Mouse (Mus musculus): ENCODE measurements at regions not wholly inside any gene's neighbourhood (a gene's known extent, or its start where the extent isn't known, plus 50 kb on each side); places are given as distances from the start of the nearest gene placed in this dataset.

GRCm38 (mm10) chr7:59178326-59178725, 50.2 kb upstream of the Ube3a start:
- DNase-seq (ENCODE audit: low spot score): peak; percentile 37
